28 mouse cellular contexts compared by ENCODE assay signal in genomic region chr12:3771080-3771479, GRCm38 (mm10). TPM values are rescaled to one million over a fixed set of nuclear protein-coding genes. Genes with fewer than 3 reads are reported as not detected.
DNase-seq lines count a peak whose midpoint lies in the region; ATAC-seq and TF ChIP-seq lines count a peak whose summit lies in the region.
"Had no signal": no experiment of that assay in that cellular context is flagged by ENCODE, and none has a peak within 500 bp of the region (broad histone marks: within the 10 kb centered on the region; RNA-seq: fewer than 3 reads in every experiment).

No protein-coding gene starts in this region.

- peak; percentile 20 for TF ChIP-seq RAD21 in CH12.LX (IDR thresholded peaks at IDR 0.05; ENCODE audit: low read depth, low read length)

- TF ChIP-seq POLR2A in CH12.LX (IDR thresholded peaks at IDR 0.05; ENCODE audit: low read depth, low read length) = no peak
- TF ChIP-seq POLR2A in lung, adult 2 months (IDR thresholded peaks at IDR 0.05; ENCODE audit: borderline replicate concordance, extremely low read depth, low read depth, low read length) = no peak

- H3K4me3 ChIP-seq in left cerebral cortex, adult 2 months = no peak overlapping the region
- H3K4me3 ChIP-seq in CH12.LX (replicated peaks in 1 of 3; ENCODE audit: low read depth in 2 of 3, low read length in 2 of 3, poor library complexity in 1 of 3) = no peak overlapping the region
- no peak overlapping the region for H3K4me3 ChIP-seq in lung, adult 2 months (replicated peaks; ENCODE audit: extremely low read depth, low read depth, low read length)
- H3K4me3 ChIP-seq in neural tube, embryonic 15.5 days (replicated peaks) = no peak overlapping the region
- H3K4me3 ChIP-seq in heart, embryonic 11.5 days (ENCODE audit: low read depth, low read length) = no peak overlapping the region
- H3K4me3 ChIP-seq: embryonic facial prominence, embryonic 12.5 days; heart, embryonic 13.5 days; limb, embryonic 12.5 days; liver, embryonic 15.5 days; lung, embryonic 15.5 days had no signal

- peaks cover 2 to 21% of the 10 kb centered on the region in 2 experiments for H3K36me3 ChIP-seq in CH12.LX (replicated peaks in 1 of 2; ENCODE audit: control insufficient read depth in 1 of 2, insufficient read depth in 1 of 2, low read length in 1 of 2)
- H3K36me3 ChIP-seq in neural tube, embryonic 15.5 days = peaks cover 22% of the 10 kb centered on the region
- H3K36me3 ChIP-seq in heart, embryonic 11.5 days (ENCODE audit: control insufficient read depth, insufficient read depth, low read length) = no peaks in the 10 kb centered on the region
- H3K36me3 ChIP-seq: embryonic facial prominence, embryonic 12.5 days; liver, embryonic 15.5 days; lung, embryonic 15.5 days had no signal

- dilution Hi-C loops in CH12.LX (cut with MboI; ENCODE audit: extremely low pct_ligation_motif_present, extremely low pct_unique_long_range_greater_than_20kb, low sequenced_read_pairs) = no loop called here

- in situ Hi-C loops in CH12.LX (cut with MboI; ENCODE audit: low pct_ligation_motif_present, low pct_unique_long_range_greater_than_20kb, low sequenced_read_pairs) = no loop called here

- peak; percentile 80 for ATAC-seq in granulocyte monocyte progenitor cell, adult 5-6 weeks (replicated peaks; ENCODE audit: poor library complexity, severe bottlenecking)
- ATAC-seq in neutrophil, adult 5-6 weeks (ENCODE audit: extremely low read depth, insufficient number of reproducible peaks, low FRiP score, poor library complexity, severe bottlenecking) = peak; percentile 67
- ATAC-seq in neural tube, embryonic 15.5 days (ENCODE audit: low FRiP score) = no peak
- ATAC-seq in heart, embryonic 11.5 days (replicated peaks; ENCODE audit: insufficient number of reproducible peaks, low FRiP score, low TSS enrichment) = no peak
- ATAC-seq: forebrain, embryonic 14.5 days; hindbrain, embryonic 16.5 days had no signal

- peak; percentile 86 for TF ChIP-seq EP300 in CH12.LX (IDR thresholded peaks at IDR 0.05; ENCODE audit: low read length)

- H3K27ac ChIP-seq in left cerebral cortex, adult 2 months = peak overlapping the region; percentile 55
- peak overlapping the region; percentile 24; the same call in 1 of the 2 replicates for H3K27ac ChIP-seq in CH12.LX (ENCODE audit: insufficient read depth, low read depth)
- H3K27ac ChIP-seq in neural tube, embryonic 15.5 days (replicated peaks) = no peak overlapping the region
- no peak overlapping the region for H3K27ac ChIP-seq in heart, embryonic 11.5 days (ENCODE audit: low read depth, low read length)
- H3K27ac ChIP-seq: embryonic facial prominence, embryonic 12.5 days; heart, embryonic 13.5 days; limb, embryonic 12.5 days; liver, embryonic 15.5 days; lung, embryonic 15.5 days had no signal

- H3K9ac ChIP-seq in CH12.LX (ENCODE audit: insufficient read depth, low read depth) = no peak overlapping the region
- H3K9ac ChIP-seq in neural tube, embryonic 15.5 days (replicated peaks) = no peak overlapping the region
- H3K9ac ChIP-seq in heart, embryonic 11.5 days (ENCODE audit: low read depth, low read length) = no peak overlapping the region
- H3K9ac ChIP-seq: embryonic facial prominence, embryonic 12.5 days; heart, embryonic 13.5 days; limb, embryonic 12.5 days; liver, embryonic 15.5 days; lung, embryonic 15.5 days had no signal

- no peaks in the 10 kb centered on the region for H3K27me3 ChIP-seq in CH12.LX (replicated peaks)
- H3K27me3 ChIP-seq in neural tube, embryonic 15.5 days (replicated peaks) = no peaks in the 10 kb centered on the region
- H3K27me3 ChIP-seq in heart, embryonic 11.5 days (ENCODE audit: control insufficient read depth, insufficient read depth, low read length) = no peaks in the 10 kb centered on the region
- H3K27me3 ChIP-seq: embryonic facial prominence, embryonic 12.5 days; heart, embryonic 13.5 days; limb, embryonic 12.5 days; liver, embryonic 15.5 days; lung, embryonic 15.5 days had no signal

- H3K79me2 ChIP-seq in CH12.LX (replicated peaks; ENCODE audit: control insufficient read depth, extremely low read depth, insufficient read depth, poor library complexity, severe bottlenecking) = no peaks in the 10 kb centered on the region

- intact Hi-C loops in left cerebral cortex, adult 2 months (cut with DNase I) = no loop called here
- intact Hi-C loops in left cerebral cortex, postnatal 36 days (cut with DNase I) = no loop called here

- TF ChIP-seq CTCF in left cerebral cortex, adult 2 months (IDR thresholded peaks at IDR 0.05) = no peak
- TF ChIP-seq CTCF in CH12.LX (conservative IDR thresholded peaks at IDR 0.05 in 1 of 2, IDR thresholded peaks at IDR 0.05 in 1 of 2; ENCODE audit: low read depth in 2 of 2, low read length in 2 of 2) = no peak
- no peak for TF ChIP-seq CTCF in lung, adult 2 months (IDR thresholded peaks at IDR 0.05; ENCODE audit: insufficient read depth, low read length)

- 44% methylated on average over 2 of the region's 2 CpGs for WGBS in lung, adult 2 months
- WGBS in neural tube, embryonic 15.5 days = 87% methylated on average over 2 of the region's 2 CpGs
- WGBS in heart, embryonic 11.5 days (ENCODE audit: insufficient replicate concordance) = 86% methylated on average over 2 of the region's 2 CpGs

- no peaks in the 10 kb centered on the region for H3K9me3 ChIP-seq in CH12.LX (replicated peaks; ENCODE audit: low read length)
- no peaks in the 10 kb centered on the region for H3K9me3 ChIP-seq in neural tube, embryonic 15.5 days (replicated peaks)
- no peaks in the 10 kb centered on the region for H3K9me3 ChIP-seq in heart, embryonic 11.5 days (replicated peaks; ENCODE audit: control insufficient read depth, low read length)
- H3K9me3 ChIP-seq: embryonic facial prominence, embryonic 12.5 days; heart, embryonic 13.5 days; limb, embryonic 12.5 days; liver, embryonic 15.5 days; lung, embryonic 15.5 days had no signal

- peak overlapping the region; percentile 51 for H3K4me2 ChIP-seq in CH12.LX (ENCODE audit: insufficient read depth, low read depth, poor library complexity, severe bottlenecking)
- H3K4me2 ChIP-seq in neural tube, embryonic 15.5 days = no peak overlapping the region
- no peak overlapping the region for H3K4me2 ChIP-seq in heart, embryonic 11.5 days
- H3K4me2 ChIP-seq: embryonic facial prominence, embryonic 12.5 days; heart, embryonic 13.5 days; limb, embryonic 12.5 days; liver, embryonic 15.5 days; lung, embryonic 15.5 days had no signal

- no peak for DNase-seq in left cerebral cortex, adult 2 months (ENCODE audit: extremely low spot score in 1 of 2, low spot score in 2 of 2)
- no peak for DNase-seq in left cerebral cortex, postnatal 36 days (ENCODE audit: low spot score in 2 of 2)
- DNase-seq in CH12.LX (ENCODE audit: extremely low read depth) = peak; percentile 72
- DNase-seq in lung, adult 2 months = no peak
- DNase-seq: adrenal gland, postnatal 10 days; cerebellum, adult 11-12 months; cerebellum, postnatal 14 days; embryo, embryonic 11 days; gastrocnemius, postnatal 25 days; heart, adult 18-20 months; heart, postnatal 10 days; kidney, adult 2 months; kidney, postnatal 36 days; lung, postnatal 36 days; midbrain, embryonic 14.5 days; right cerebral cortex, postnatal 4 days; thymus, postnatal 4 days had no signal

- peaks cover 26 to 62% of the 10 kb centered on the region in 2 experiments for H3K4me1 ChIP-seq in CH12.LX (ENCODE audit: control insufficient read depth in 1 of 2, insufficient read depth in 2 of 2)
- H3K4me1 ChIP-seq in lung, adult 2 months (ENCODE audit: control insufficient read depth, insufficient read depth, low read length) = no peaks in the 10 kb centered on the region; the same call in 1 of the 2 replicates
- H3K4me1 ChIP-seq in neural tube, embryonic 15.5 days = no peaks in the 10 kb centered on the region
- H3K4me1 ChIP-seq in heart, embryonic 11.5 days (ENCODE audit: control insufficient read depth, insufficient read depth, low read length) = no peaks in the 10 kb centered on the region
- H3K4me1 ChIP-seq: embryonic facial prominence, embryonic 12.5 days; limb, embryonic 12.5 days; lung, embryonic 15.5 days had no signal

TF ChIP-seq in CH12.LX, 34 proteins besides CTCF, POLR2A, EP300 and RAD21 (continues in another document):
- TF ChIP-seq HCFC1 (IDR thresholded peaks at IDR 0.05; ENCODE audit: low read depth, low read length) (0 out of 2 replicates have a peak, but pooled peaks have one; percentile 18), MXI1 (IDR thresholded peaks at IDR 0.05; ENCODE audit: low read depth, low read length) (peak; percentile 31; the same call in 1 of the 2 replicates), BHLHE40 (IDR thresholded peaks at IDR 0.05; ENCODE audit: low read depth, low read length) (peak; percentile 20; the same call in 1 of the 2 replicates), JUN (IDR thresholded peaks at IDR 0.05; ENCODE audit: insufficient read depth, low read depth, low read length) (peak; percentile 46), KAT2A (IDR thresholded peaks at IDR 0.05; ENCODE audit: insufficient replicate concordance, low read length) (no peak), SMC3 (IDR thresholded peaks at IDR 0.05; ENCODE audit: low read depth, low read length) (no peak), IRF4 (IDR thresholded peaks at IDR 0.05; ENCODE audit: low read depth, low read length) (peak; percentile 95), ZC3H11A (IDR thresholded peaks at IDR 0.05; ENCODE audit: low read depth, low read length) (no peak), POLR2AphosphoS2 (IDR thresholded peaks at IDR 0.05; ENCODE audit: low read depth, low read length) (no peak), USF2 (conservative IDR thresholded peaks at IDR 0.05; ENCODE audit: low read depth, low read length) (no peak), UBTF (IDR thresholded peaks at IDR 0.05; ENCODE audit: low read depth, low read length) (no peak), USF1 (IDR thresholded peaks at IDR 0.05; ENCODE audit: low read depth, low read length) (no peak), ZKSCAN1 (IDR thresholded peaks at IDR 0.05; ENCODE audit: borderline replicate concordance, low read depth, low read length) (no peak), MAFK (IDR thresholded peaks at IDR 0.05; ENCODE audit: insufficient replicate concordance, low read length) (peak; percentile 30; the same call in 1 of the 2 replicates), CHD2 (IDR thresholded peaks at IDR 0.05; ENCODE audit: low read length) (no peak)

RNA-seq across cellular contexts. Expression of gene Dnmt3a, which starts 34.7 kb away (rescaled TPM):
- 100 to 1,000 TPM in 1 of 2 experiments, 10 to 100 TPM in 1; 99.8 to 116 TPM for total RNA-seq in left cerebral cortex, adult 2 months (2021)
- 100 to 1,000 TPM; 100 to 124 TPM for total RNA-seq in left cerebral cortex, postnatal 36 days (2021)
- total RNA-seq in CH12.LX (2012; rRNA removed) (21.2 and 23.4 TPM in 2 replicates), CH12.LX (2014; rRNA removed) (15.4 and 15.5 TPM in 2 replicates)
- 61.5 TPM in 2 replicates for polyA plus RNA-seq in CH12.LX (2012; ENCODE audit: insufficient read length, low read depth)
- total RNA-seq in granulocyte monocyte progenitor cell, adult 5-6 weeks (2014; fragmentation: Nextera tagmentation) = 20.2 and 33.6 TPM in 2 replicates
- total RNA-seq in granulocyte monocyte progenitor cell, adult 5-6 weeks (2017) = 21.7 and 22.9 TPM in 2 replicates
- 19.2 and 24.2 TPM in 2 replicates for total RNA-seq in neutrophil, adult 5-6 weeks (2017)
- polyA plus RNA-seq in lung, adult 2 months (2012; rRNA removed) = 14.6 and 14.7 TPM in 2 replicates
- polyA plus RNA-seq in neural tube, embryonic 15.5 days (2015; fragmentation: Nextera tagmentation; extraction: Ambion mirVana) = 116 and 134 TPM in 2 replicates
- polyA plus RNA-seq in heart, embryonic 11.5 days (2014; fragmentation: Nextera tagmentation; extraction: Ambion mirVana) = 55.1 and 60.1 TPM in 2 replicates

Comparison
In these comparisons a context has a peak if more than half of its experiments do, and no peak if none do; other contexts are left out.
1. H3K27ac ChIP-seq: peak in left cerebral cortex, adult 2 months (single experiment) and CH12.LX (single experiment); none in neural tube, embryonic 15.5 days (single experiment) and heart, embryonic 11.5 days (single experiment).
2. ATAC-seq: peak in granulocyte monocyte progenitor cell, adult 5-6 weeks (single experiment) and neutrophil, adult 5-6 weeks (single experiment); none in neural tube, embryonic 15.5 days (single experiment) and heart, embryonic 11.5 days (single experiment).